ENCODE assay signal across 8 mouse cellular contexts in genomic region chr17:88441001-88441431, GRCm38 (mm10). TPM values are rescaled to one million over a fixed set of nuclear protein-coding genes. Genes with fewer than 3 reads are reported as not detected.
DNase-seq lines count a peak whose midpoint lies in the region; ATAC-seq and TF ChIP-seq lines count a peak whose summit lies in the region.

No protein-coding gene starts in this region.

- TF ChIP-seq POLR2A in lung, adult 2 months (IDR thresholded peaks at IDR 0.05; ENCODE audit: borderline replicate concordance, extremely low read depth, low read depth, low read length), result no peak

- no peaks in the 10 kb centered on the region for H3K9me3 ChIP-seq in limb, embryonic 12.5 days
- no peaks in the 10 kb centered on the region for H3K9me3 ChIP-seq in neural tube, embryonic 11.5 days (ENCODE audit: control insufficient read depth, low read length)

- WGBS in lung, adult 2 months, result 1% methylated on average over 44 of the region's 55 CpGs
- WGBS in limb, embryonic 12.5 days, result 0% methylated on average over 44 of the region's 55 CpGs
- 0% methylated on average over 38 of the region's 55 CpGs for WGBS in neural tube, embryonic 11.5 days

- intact Hi-C loops in gastrocnemius, postnatal 14 days (cut with DNase I; ENCODE audit: low total_unique reads), result no loop called here

- H3K4me2 ChIP-seq in limb, embryonic 12.5 days, result peak overlapping the region; percentile 71
- H3K4me2 ChIP-seq in neural tube, embryonic 11.5 days (ENCODE audit: low read depth), result peak overlapping the region; percentile 78

- no peak for TF ChIP-seq CTCF in lung, adult 2 months (IDR thresholded peaks at IDR 0.05; ENCODE audit: insufficient read depth, low read length)

- no peak for DNase-seq in lung, adult 2 months
- no peak for DNase-seq in lung, postnatal 4 days
- peak; percentile 47 for DNase-seq in T-cell, adult 2 months (ENCODE audit: low spot score)
- peak; percentile 65 for DNase-seq in neural tube, embryonic 11.5 days (ENCODE audit: low spot score)
- no peak for DNase-seq in gastrocnemius, postnatal 14 days

- H3K9ac ChIP-seq in limb, embryonic 12.5 days (replicated peaks), result peak overlapping the region; percentile 92
- H3K9ac ChIP-seq in neural tube, embryonic 11.5 days (ENCODE audit: low read length), result peak overlapping the region; percentile 90

- H3K4me1 ChIP-seq in lung, adult 2 months (ENCODE audit: control insufficient read depth, insufficient read depth, low read length), result no peaks in the 10 kb centered on the region; the same call in none of the 2 replicates
- H3K4me1 ChIP-seq in limb, embryonic 12.5 days (replicated peaks), result 0 out of 2 replicates have a peak, but pooled peaks cover 4% of the 10 kb centered on the region
- H3K4me1 ChIP-seq in neural tube, embryonic 11.5 days (ENCODE audit: control insufficient read depth, insufficient read depth, low read length), result no peaks in the 10 kb centered on the region

- H3K4me3 ChIP-seq in lung, adult 2 months (replicated peaks; ENCODE audit: extremely low read depth, low read depth, low read length), result peak overlapping the region; percentile 61
- peak overlapping the region; percentile 90 for H3K4me3 ChIP-seq in limb, embryonic 12.5 days (replicated peaks)
- H3K4me3 ChIP-seq in neural tube, embryonic 11.5 days (ENCODE audit: low read depth, low read length), result peak overlapping the region; percentile 83

- H3K36me3 ChIP-seq in limb, embryonic 12.5 days, result no peaks in the 10 kb centered on the region
- H3K36me3 ChIP-seq in neural tube, embryonic 11.5 days (ENCODE audit: control insufficient read depth, insufficient read depth, low read length), result no peaks in the 10 kb centered on the region

- ATAC-seq in erythroid progenitor cell, adult 5-6 weeks (replicated peaks; ENCODE audit: low FRiP score, poor library complexity, severe bottlenecking), result peak; percentile 2; the same call in 1 of the 2 replicates
- ATAC-seq in limb, embryonic 12.5 days (ENCODE audit: insufficient number of reproducible peaks, insufficient read depth, low FRiP score, low TSS enrichment, low read depth), result peak; percentile 43
- ATAC-seq in neural tube, embryonic 11.5 days (ENCODE audit: insufficient read depth, low FRiP score, low TSS enrichment), result peak; percentile 67
- no peak for ATAC-seq in monocyte, adult 5-6 weeks (replicated peaks; ENCODE audit: insufficient number of reproducible peaks, low FRiP score, low TSS enrichment, poor library complexity, severe bottlenecking)

- H3K27me3 ChIP-seq in limb, embryonic 12.5 days, result no peaks in the 10 kb centered on the region
- no peaks in the 10 kb centered on the region for H3K27me3 ChIP-seq in neural tube, embryonic 11.5 days (ENCODE audit: control insufficient read depth, insufficient read depth, low read length)

- peak overlapping the region; percentile 92 for H3K27ac ChIP-seq in limb, embryonic 12.5 days
- peak overlapping the region; percentile 93 for H3K27ac ChIP-seq in neural tube, embryonic 11.5 days (ENCODE audit: low read depth, low read length)

RNA-seq across cellular contexts. Expression of gene Foxn2, which starts 0.5 kb away (rescaled TPM):
- polyA plus RNA-seq in lung, adult 2 months (2012; rRNA removed), result 7.0 and 7.5 TPM in 2 replicates
- 13.0 and 20.5 TPM in 2 replicates for total RNA-seq in erythroid progenitor cell, adult 5-6 weeks (2015; ENCODE audit: low replicate concordance)
- total RNA-seq in erythroid progenitor cell, adult 5-6 weeks (2017; ENCODE audit: low replicate concordance), result 13.9 and 16.8 TPM in 2 replicates
- polyA plus RNA-seq in limb, embryonic 12.5 days (2016; fragmentation: Nextera tagmentation; extraction: Ambion mirVana), result 14.9 and 15.8 TPM in 2 replicates
- 8.1 and 8.3 TPM in 2 replicates for polyA plus RNA-seq in neural tube, embryonic 11.5 days (2014; fragmentation: Nextera tagmentation; extraction: Ambion mirVana)
- total RNA-seq in monocyte, adult 5-6 weeks (2017), result 79.1 to 92.7 TPM (median 88.6 TPM) in 3 replicates
- total RNA-seq in gastrocnemius, postnatal 14 days (2021), result 10 to 100 TPM; 11.7 to 12.9 TPM

Comparison
In these comparisons a context has a peak if more than half of its experiments do, and no peak if none do; other contexts are left out.
1. DNase-seq: peak in T-cell, adult 2 months (single experiment) and neural tube, embryonic 11.5 days (single experiment); none in lung, adult 2 months (single experiment), lung, postnatal 4 days (0 of 2) and gastrocnemius, postnatal 14 days (single experiment).
2. Peak in every context shown above with its lines, with median percentiles within 50 percentile points of each other: H3K4me3 ChIP-seq.